Mouse (Mus musculus) neutrophil, adult 83 days (primary cell): ENCODE data around the gene Olfr420. TPM values are rescaled to one million over a fixed set of nuclear protein-coding genes. Genes with fewer than 3 reads are reported as not detected.

ENCODE experiments used
- total RNA-seq, 2 experiments: library from RNA; stranded (reverse); gene quantifications; one replicate each; pipeline ENCODE4 v1.2.4; 2023

Gene Olfr420
- total RNA-seq = not detected

DNA sequence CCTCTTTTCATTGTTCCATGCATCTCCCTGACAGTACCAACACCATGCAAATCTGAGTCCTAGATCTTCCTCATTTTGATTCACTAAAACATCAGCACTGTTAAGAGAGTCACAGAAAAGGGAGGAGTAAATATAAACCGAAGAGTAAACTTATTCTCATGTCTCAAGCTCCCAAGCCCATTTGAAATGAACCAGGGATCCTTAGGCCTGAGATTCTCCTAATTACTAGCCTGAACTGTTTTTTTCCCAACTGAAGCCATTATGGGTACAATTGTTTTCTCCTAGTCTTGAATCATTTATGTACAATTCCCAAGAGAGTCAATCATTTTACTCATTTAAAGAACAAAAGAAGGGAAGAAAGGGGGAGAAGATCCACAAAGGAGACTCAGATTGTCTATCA is at the start of gene Olfr420:
Gene Olfr420 (plus strand): TSS at position 301 of the 400 bp plus-strand sequence.

DNA sequence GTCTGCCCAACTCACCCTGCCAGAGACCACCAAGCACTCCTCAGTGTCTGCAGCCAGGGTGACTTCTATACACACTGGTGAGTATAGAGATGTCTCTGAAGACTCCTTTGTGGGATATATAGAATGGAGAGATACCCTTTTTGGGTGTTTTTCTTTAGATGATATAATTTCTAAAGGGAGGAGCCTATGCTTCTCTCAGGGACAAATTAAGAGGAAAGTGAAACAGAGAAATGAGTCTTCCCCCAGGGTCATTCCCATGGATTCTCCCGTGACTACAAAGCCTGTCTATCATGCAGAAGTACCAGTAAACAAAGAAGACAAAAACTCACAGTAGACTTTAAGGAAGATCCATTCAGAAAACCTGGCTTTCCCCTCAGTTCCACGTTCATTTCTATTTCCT is 34.4 kb upstream of the Olfr420 start, which contains the start of gene Olfr231:
Gene Olfr231 (minus strand): TSS at position 101 of the 400 bp plus-strand sequence.

DNA sequence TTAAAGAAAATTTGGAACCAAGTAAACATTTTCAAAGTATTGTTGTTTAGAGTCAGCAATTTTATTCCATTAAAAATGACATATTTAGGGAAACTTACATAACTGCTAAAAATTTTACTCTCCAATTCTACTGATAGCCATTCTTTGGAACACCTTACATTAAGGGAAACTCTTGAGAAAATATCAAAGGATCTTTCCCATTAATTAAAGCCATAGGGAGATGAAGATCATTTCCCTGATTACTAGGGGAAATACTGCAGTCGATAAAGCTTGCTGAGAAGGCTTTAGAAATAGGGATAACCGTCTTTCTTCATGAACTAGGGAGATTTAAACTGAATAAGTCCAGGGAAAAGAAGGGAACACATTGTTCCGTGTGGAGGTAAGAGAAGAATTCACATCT is 24.2 kb upstream of the Olfr420 start, which contains the start of gene Olfr424:
Gene Olfr424 (plus strand): TSS at position 301 of the 400 bp plus-strand sequence.

DNA sequence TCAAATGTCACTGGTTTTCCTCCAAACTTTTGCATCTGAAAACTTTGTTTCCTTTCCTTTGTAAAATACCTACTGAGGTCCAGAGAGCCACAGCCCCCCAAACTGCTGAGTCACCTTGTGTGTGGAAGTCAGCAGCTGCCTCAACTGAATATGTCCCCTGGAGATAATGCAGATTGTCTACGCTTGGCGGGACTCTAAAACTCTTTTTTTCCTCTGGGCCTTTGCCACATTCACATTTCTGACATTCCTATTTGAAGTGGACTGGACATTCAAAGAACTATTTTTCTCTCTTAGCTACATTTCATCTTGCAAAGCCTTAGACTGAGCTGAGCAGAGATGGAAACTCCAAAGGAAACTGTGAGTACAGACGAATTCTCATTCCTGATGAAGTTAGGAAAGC is 17.2 kb downstream of the Olfr420 start, which contains the start of gene Spta1:
Gene Spta1 (plus strand): TSS at position 172 of the 400 bp plus-strand sequence.

Other genes starting within 250 kb of the Olfr420 start
- gene Ifi211, start 242.6 kb upstream of the Olfr420 start, total RNA-seq = 10 to 100 TPM; 16.2 to 20.9 TPM
- gene Mndal, start 213.1 kb upstream of the Olfr420 start, total RNA-seq = 10 to 100 TPM; 55.1 to 60.4 TPM
- gene Ifi203, start 213.0 kb upstream of the Olfr420 start, total RNA-seq = 10 to 100 TPM; 40.2 to 41.3 TPM
- not detected for gene Ifi202b, start 172.9 kb upstream of the Olfr420 start, total RNA-seq
- gene Ifi205, start 123.8 kb upstream of the Olfr420 start, total RNA-seq = 10 to 100 TPM in 1 of 2 experiments, 1 to 10 TPM in 1; 6.6 to 10.1 TPM
- gene Olfr433, start 114.9 kb upstream of the Olfr420 start, total RNA-seq = under 1 TPM in 1 of 2 experiments, not detected in 1; 0.33 TPM
- gene Olfr432, start 106.4 kb upstream of the Olfr420 start, total RNA-seq = not detected
- gene Olfr430, start 89.0 kb upstream of the Olfr420 start, total RNA-seq = not detected
- not detected for gene Olfr429, start 71.3 kb upstream of the Olfr420 start, total RNA-seq
- not detected for gene Olfr427, start 58.7 kb upstream of the Olfr420 start, total RNA-seq
- gene Olfr231, start 34.5 kb upstream of the Olfr420 start, total RNA-seq = not detected
- not detected for gene Olfr424, start 24.1 kb upstream of the Olfr420 start, total RNA-seq
- gene Spta1, start 17.1 kb downstream of the Olfr420 start, total RNA-seq = 10 to 100 TPM; 11.2 to 18.5 TPM
- gene Olfr419, start 96.4 kb downstream of the Olfr420 start, total RNA-seq = not detected
- not detected for gene Mptx1, start 174.9 kb downstream of the Olfr420 start, total RNA-seq
- gene Olfr417, start 209.5 kb downstream of the Olfr420 start, total RNA-seq = not detected
- gene Olfr248, start 235.4 kb downstream of the Olfr420 start, total RNA-seq = not detected